Mouse (Mus musculus): ENCODE data around the gene Trafd1. TPM values are rescaled to one million over a fixed set of nuclear protein-coding genes. Genes with fewer than 3 reads are reported as not detected.

Gene Trafd1
- polyA plus RNA-seq, 1 experiment: 114 TPM

GRCm38 (mm10) chr5:121400064-121400463 lies 14.6 kb upstream of the Trafd1 start:
- Histone ChIP-seq H3K27ac (ENCODE audit: control insufficient read depth, insufficient read depth, low read depth, low read length, poor library complexity) (peak overlapping the region; percentile 12; the same call in 1 of the 2 replicates), H3K4me3 (replicated peaks; ENCODE audit: control insufficient read depth, low read depth, low read length) (no peak overlapping the region), H3K4me1 (ENCODE audit: control insufficient read depth, insufficient read depth, low read length) (peaks cover 2% of the 10 kb centered on the region; the same call in 1 of the 2 replicates)
- TF ChIP-seq POLR2A (IDR thresholded peaks at IDR 0.05; ENCODE audit: borderline replicate concordance, control insufficient read depth, low read depth, low read length): no peak
- 31% methylated on average over 5 of the region's 5 CpGs for WGBS

- H3K4me1 ChIP-seq (ENCODE audit: control insufficient read depth, insufficient read depth, low read length): peaks cover 2% of the 10 kb centered on the region; the same call in 1 of the 2 replicates
- WGBS: 46% methylated on average over 5 of the region's 5 CpGs
- no peak overlapping the region for H3K4me3 ChIP-seq (replicated peaks; ENCODE audit: control insufficient read depth, low read depth, low read length)
- TF ChIP-seq POLR2A (IDR thresholded peaks at IDR 0.05; ENCODE audit: borderline replicate concordance, control insufficient read depth, low read depth, low read length) (no peak), CTCF (IDR thresholded peaks at IDR 0.05; ENCODE audit: control insufficient read depth, insufficient read depth, low read length) (no peak)
- no peak overlapping the region for H3K27ac ChIP-seq (ENCODE audit: control insufficient read depth, insufficient read depth, low read depth, low read length, poor library complexity)
Measured at GRCm38 (mm10) chr5:121399540-121399939, 14.1 kb upstream of the Trafd1 start.

- WGBS: 21% methylated on average over 9 of the region's 9 CpGs
- Histone ChIP-seq H3K4me1 (ENCODE audit: control insufficient read depth, insufficient read depth, low read length) (peaks cover 2% of the 10 kb centered on the region; the same call in 1 of the 2 replicates), H3K4me3 (replicated peaks; ENCODE audit: control insufficient read depth, low read depth, low read length) (peak overlapping the region; percentile 18), H3K27ac (ENCODE audit: control insufficient read depth, insufficient read depth, low read depth, low read length, poor library complexity) (no peak overlapping the region)
- TF ChIP-seq POLR2A (IDR thresholded peaks at IDR 0.05; ENCODE audit: borderline replicate concordance, control insufficient read depth, low read depth, low read length) (no peak), CTCF (IDR thresholded peaks at IDR 0.05; ENCODE audit: control insufficient read depth, insufficient read depth, low read length) (no peak)
Measured at GRCm38 (mm10) chr5:121398965-121399462, 13.6 kb upstream of the Trafd1 start.

DNA sequence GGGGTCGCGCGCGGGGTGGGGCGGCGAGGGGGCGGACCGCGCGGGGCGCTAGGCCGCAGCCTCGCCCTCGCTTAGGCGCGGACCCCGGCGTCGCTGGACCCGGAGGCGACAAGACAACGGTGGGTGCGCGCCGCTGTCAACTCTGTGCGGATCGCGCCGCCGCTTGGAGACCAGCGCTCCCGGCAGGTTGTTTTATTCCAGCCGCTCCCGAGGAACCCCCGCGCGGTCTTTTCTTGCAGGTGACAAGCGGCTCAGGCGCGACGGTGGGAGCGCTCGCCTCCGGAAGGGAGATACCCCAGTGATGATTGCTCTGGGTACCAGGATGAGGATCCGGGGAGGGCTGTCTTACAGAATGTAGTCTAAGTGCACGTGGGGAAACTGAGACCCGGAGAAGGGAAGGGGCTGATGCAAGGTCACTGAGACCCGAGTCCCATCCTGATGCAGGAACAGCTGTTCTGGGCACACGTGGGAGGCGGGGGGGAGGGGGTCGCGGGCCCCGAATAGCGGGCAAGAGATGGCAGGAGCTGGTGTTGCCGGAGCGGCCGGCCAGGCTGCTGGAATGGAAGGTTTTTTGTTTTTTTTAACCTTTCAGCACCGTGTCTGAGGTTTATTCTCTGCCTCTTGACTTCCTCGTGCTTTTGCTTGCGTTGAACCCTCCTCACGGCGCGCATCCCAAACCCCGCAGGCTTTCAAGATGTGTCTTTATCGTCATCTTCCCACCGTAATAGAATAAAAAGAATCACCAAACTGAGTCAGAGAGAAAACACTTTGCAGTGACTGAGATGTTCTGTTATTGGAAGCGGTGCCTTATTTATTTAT lies 12.9 kb upstream of the Trafd1 start:
- Histone ChIP-seq H3K4me1 (ENCODE audit: control insufficient read depth, insufficient read depth, low read length) (peaks cover 2% of the 10 kb centered on the region; the same call in 1 of the 2 replicates), H3K27ac (ENCODE audit: control insufficient read depth, insufficient read depth, low read depth, low read length, poor library complexity) (peak overlapping the region; percentile 35; the same call in 1 of the 2 replicates), H3K4me3 (replicated peaks; ENCODE audit: control insufficient read depth, low read depth, low read length) (peak overlapping the region; percentile 86)
- TF ChIP-seq POLR2A (IDR thresholded peaks at IDR 0.05; ENCODE audit: borderline replicate concordance, control insufficient read depth, low read depth, low read length) (no peak), CTCF (IDR thresholded peaks at IDR 0.05; ENCODE audit: control insufficient read depth, insufficient read depth, low read length) (no peak)
- 2% methylated on average over 67 of the region's 67 CpGs for WGBS

- peak; percentile 43; the same call in 1 of the 2 replicates for TF ChIP-seq POLR2A (IDR thresholded peaks at IDR 0.05; ENCODE audit: borderline replicate concordance, control insufficient read depth, low read depth, low read length)
- TF ChIP-seq CTCF (IDR thresholded peaks at IDR 0.05; ENCODE audit: control insufficient read depth, insufficient read depth, low read length): no peak
- 6% methylated on average over 53 of the region's 53 CpGs for WGBS
- peak within 1 kb of the TSS; percentile 86 for H3K4me3 ChIP-seq (replicated peaks; ENCODE audit: control insufficient read depth, low read depth, low read length)
- H3K4me1 ChIP-seq (ENCODE audit: control insufficient read depth, insufficient read depth, low read length): peaks cover 2% of the 10 kb centered on the region; the same call in 1 of the 2 replicates
- H3K27ac ChIP-seq (ENCODE audit: control insufficient read depth, insufficient read depth, low read depth, low read length, poor library complexity): peak within 1 kb of the TSS; percentile 35
Measured at GRCm38 (mm10) chr5:121397187-121398145, 12.0 kb upstream of the Trafd1 start, which contains the start of gene Naa25. Naa25 (plus strand) TSS chr5:121397936.

DNA sequence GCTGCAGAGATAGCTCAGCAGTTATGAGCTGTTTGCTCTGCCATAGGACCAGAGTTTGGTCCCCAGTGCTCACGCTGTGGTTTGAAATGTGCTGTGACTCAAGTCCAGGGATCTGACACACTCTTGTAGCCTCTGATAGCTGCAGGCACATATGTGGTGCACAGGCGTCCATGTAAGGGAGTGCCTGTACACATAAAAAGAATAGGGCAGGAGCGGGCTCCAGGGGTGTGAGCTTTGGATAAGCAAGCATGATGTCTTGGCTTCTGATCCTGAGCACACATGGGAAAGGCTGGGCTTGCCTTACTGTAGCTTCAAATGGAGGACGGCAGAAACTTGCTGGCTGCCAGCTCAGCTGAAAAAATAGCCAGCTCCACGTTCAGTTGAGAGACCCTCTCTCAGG lies 10.2 kb upstream of the Trafd1 start:
- 78% methylated on average over 5 of the region's 5 CpGs for WGBS
- Histone ChIP-seq H3K4me3 (replicated peaks; ENCODE audit: control insufficient read depth, low read depth, low read length) (no peak overlapping the region), H3K27ac (ENCODE audit: control insufficient read depth, insufficient read depth, low read depth, low read length, poor library complexity) (no peak overlapping the region), H3K4me1 (ENCODE audit: control insufficient read depth, insufficient read depth, low read length) (peaks cover 2% of the 10 kb centered on the region; the same call in 1 of the 2 replicates)
- TF ChIP-seq CTCF (IDR thresholded peaks at IDR 0.05; ENCODE audit: control insufficient read depth, insufficient read depth, low read length): no peak
- no peak for TF ChIP-seq POLR2A (IDR thresholded peaks at IDR 0.05; ENCODE audit: borderline replicate concordance, control insufficient read depth, low read depth, low read length)

DNA sequence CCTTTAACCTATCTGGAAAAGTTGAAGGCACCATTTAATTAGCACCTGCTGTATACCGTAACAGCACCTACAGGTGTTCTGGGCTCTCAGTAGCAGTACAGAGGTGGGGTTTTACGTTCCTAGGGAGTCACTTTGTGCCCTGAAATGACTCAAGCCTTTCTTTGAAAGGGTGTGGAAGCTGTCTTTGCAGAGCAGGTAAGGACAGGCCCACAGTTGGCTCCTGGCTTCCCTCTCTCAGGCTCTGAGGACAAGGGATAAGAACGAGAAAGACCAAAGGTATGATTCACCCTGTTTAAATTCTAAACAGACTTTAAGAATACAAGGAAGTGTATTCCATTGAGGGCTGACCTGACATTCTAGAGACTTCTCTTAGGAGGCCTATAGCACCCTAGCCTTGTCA lies 8.0 kb upstream of the Trafd1 start:
- no peak overlapping the region for H3K4me3 ChIP-seq (replicated peaks; ENCODE audit: control insufficient read depth, low read depth, low read length)
- H3K4me1 ChIP-seq (ENCODE audit: control insufficient read depth, insufficient read depth, low read length): no peaks in the 10 kb centered on the region
- H3K27ac ChIP-seq (ENCODE audit: control insufficient read depth, insufficient read depth, low read depth, low read length, poor library complexity): no peak overlapping the region
- TF ChIP-seq CTCF (IDR thresholded peaks at IDR 0.05; ENCODE audit: control insufficient read depth, insufficient read depth, low read length): no peak
- TF ChIP-seq POLR2A (IDR thresholded peaks at IDR 0.05; ENCODE audit: borderline replicate concordance, control insufficient read depth, low read depth, low read length): no peak
- WGBS: 83% methylated on average over 3 of the region's 3 CpGs

Measured in bone marrow, adult 2 months (tissue).